Mouse (Mus musculus): ENCODE data around the gene Nme7.

GRCm38 (mm10) chr1:164320731-164321130 is 16.8 kb downstream of the Nme7 start:
- TF ChIP-seq CTCF (IDR thresholded peaks at IDR 0.05; ENCODE audit: insufficient read depth, low read depth, low read length): no peak
- no peak for TF ChIP-seq POLR2A (IDR thresholded peaks at IDR 0.05; ENCODE audit: insufficient read depth, low read depth, low read length)
